Mouse (Mus musculus) ES-E14 (cell line): ENCODE measurements at regions not wholly inside any gene's neighbourhood (a gene's known extent, or its start where the extent isn't known, plus 50 kb on each side); places are given as distances from the start of the nearest gene placed in this dataset.

Experiments
- CHD2 ChIP-seq: IDR thresholded peaks from 2 replicates; pipeline ENCODE4 v1.6.1; 2014; ENCODE audit warnings: mild to moderate bottlenecking, low read depth, low read length, inconsistent platforms
- HCFC1 ChIP-seq: IDR thresholded peaks from 2 replicates; pipeline ENCODE4 v1.6.1; 2012; ENCODE audit warnings: low read length, inconsistent platforms, borderline replicate concordance; ENCODE audit not compliant: insufficient read depth
- MAFK ChIP-seq: IDR thresholded peaks from 2 replicates; pipeline ENCODE4 v1.6.1; 2014; ENCODE audit warnings: mild to moderate bottlenecking, low read depth, low read length, inconsistent platforms; ENCODE audit not compliant: insufficient read depth
- ZC3H11A ChIP-seq: IDR thresholded peaks from 2 replicates; pipeline ENCODE4 v1.6.1; 2012; ENCODE audit warnings: low read depth, mild to moderate bottlenecking, inconsistent platforms, low read length, borderline replicate concordance
- ZNF384 ChIP-seq: IDR thresholded peaks from 2 replicates; pipeline ENCODE4 v1.6.1; 2012; ENCODE audit warnings: low read depth, low read length, inconsistent platforms

DNA sequence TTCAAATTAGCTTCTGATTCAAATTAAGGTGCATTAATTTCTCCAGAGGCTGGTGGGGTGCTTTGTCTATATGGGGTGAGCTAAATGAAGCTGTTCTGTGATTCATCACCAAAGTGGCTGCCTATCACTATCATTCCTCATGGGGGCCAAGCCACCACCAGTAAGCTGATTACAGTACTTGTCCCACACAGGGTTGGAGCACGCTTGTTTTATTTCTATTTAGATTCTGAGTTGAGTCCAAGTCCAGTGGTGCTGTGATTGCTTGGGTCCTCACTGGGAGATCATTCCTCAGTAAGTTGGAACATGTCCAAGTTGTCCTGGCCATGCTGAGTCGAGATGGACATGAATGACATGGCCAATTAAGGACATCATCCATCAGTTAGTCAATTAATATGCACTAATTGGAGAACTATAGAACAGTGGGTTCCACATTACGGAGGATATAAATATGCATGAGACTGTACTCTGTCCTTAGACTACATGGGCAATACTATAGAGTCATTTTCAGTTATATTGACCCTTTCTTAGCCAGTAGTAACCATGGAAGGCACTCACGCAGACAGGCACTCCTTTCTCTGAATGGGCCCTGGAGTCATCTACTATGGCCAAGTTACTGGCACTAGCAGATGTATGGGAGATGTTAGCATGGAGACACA lies 105.3 kb upstream of the Tacr1 start:
- no peak for TF ChIP-seq HCFC1
- TF ChIP-seq MAFK: no peak
- no peak for TF ChIP-seq ZNF384
- no peak for TF ChIP-seq ZC3H11A
- no peak for TF ChIP-seq CHD2
